Mouse (Mus musculus): Measurements from ENCODE around the gene Tnni2. TPM values are rescaled to one million over a fixed set of nuclear protein-coding genes. Genes with fewer than 3 reads are reported as not detected.

Tnni2 gene
- polyA plus RNA-seq, 2 experiments: 2.1 to 2.2 TPM

- 37% methylated on average over 9 of the region's 9 CpGs for WGBS (ENCODE audit: insufficient replicate concordance)
- DNase-seq (ENCODE audit: low read depth in 3 of 3, low spot score in 3 of 3): no peak
- H3K36me3 ChIP-seq (replicated peaks; ENCODE audit: control insufficient read depth, insufficient read depth, low read depth): no peaks in the 10 kb centered on the region
These were observed 686 bp downstream of the Tnni2 start for GRCm38 (mm10) chr7:142442081-142442907.

GRCm38 (mm10) chr7:142442908-142443420 is 1.4 kb downstream of the Tnni2 start:
- no peak for TF ChIP-seq CTCF (IDR thresholded peaks at IDR 0.05; ENCODE audit: low read depth)
- no peak for TF ChIP-seq EP300 (IDR thresholded peaks at IDR 0.05; ENCODE audit: low read depth)
- H3K27ac ChIP-seq: no peak overlapping the region
- no peak overlapping the region for H3K4me3 ChIP-seq (ENCODE audit: insufficient read depth in 1 of 2, low read depth in 2 of 2, low read length in 2 of 2)
- no peaks in the 10 kb centered on the region for H3K36me3 ChIP-seq (replicated peaks; ENCODE audit: control insufficient read depth, insufficient read depth, low read depth)
- no peak overlapping the region for H3K9ac ChIP-seq (replicated peaks)
- no peaks in the 10 kb centered on the region for H3K9me3 ChIP-seq (ENCODE audit: control insufficient read depth, low read length)
- peaks cover 0 to 3% of the 10 kb centered on the region in 2 experiments; a peak in 1 of 4 replicates for H3K4me1 ChIP-seq (replicated peaks; ENCODE audit: control insufficient read depth in 2 of 2, insufficient read depth in 2 of 2, low read length in 1 of 2)
- ATAC-seq (ENCODE audit: insufficient read depth): no peak
- no peak overlapping the region for H3K4me2 ChIP-seq (ENCODE audit: low read depth)
- whole genome bisulfite sequencing (ENCODE audit: insufficient replicate concordance): 79% methylated on average over 7 of the region's 7 CpGs
- no peak for DNase-seq (ENCODE audit: low read depth in 3 of 3, low spot score in 3 of 3)
- H3K27me3 ChIP-seq (ENCODE audit: control insufficient read depth, insufficient read depth, low read length): no peaks in the 10 kb centered on the region

More at GRCm38 (mm10) chr7:142442081-142442907, 686 bp downstream of the Tnni2 start:
- no peak for TF ChIP-seq CTCF (IDR thresholded peaks at IDR 0.05; ENCODE audit: low read depth)
- no peak for TF ChIP-seq EP300 (IDR thresholded peaks at IDR 0.05; ENCODE audit: low read depth)
- Histone ChIP-seq H3K27me3 (ENCODE audit: control insufficient read depth, insufficient read depth, low read length) (no peaks in the 10 kb centered on the region), H3K4me3 (ENCODE audit: insufficient read depth in 1 of 2, low read depth in 2 of 2, low read length in 2 of 2) (no peak overlapping the region), H3K4me1 (replicated peaks; ENCODE audit: control insufficient read depth in 2 of 2, insufficient read depth in 2 of 2, low read length in 1 of 2) (peaks cover 0 to 3% of the 10 kb centered on the region in 2 experiments; a peak in 1 of 4 replicates), H3K9me3 (ENCODE audit: control insufficient read depth, low read length) (no peaks in the 10 kb centered on the region), H3K4me2 (ENCODE audit: low read depth) (no peak overlapping the region), H3K27ac (no peak overlapping the region), H3K9ac (replicated peaks) (no peak overlapping the region)
- ATAC-seq (ENCODE audit: insufficient read depth): peak; percentile 31; the same call in 1 of the 2 replicates

GRCm38 (mm10) chr7:142443474-142443873 is 1.9 kb downstream of the Tnni2 start:
- WGBS (ENCODE audit: insufficient replicate concordance): 70% methylated on average over 5 of the region's 5 CpGs
- H3K27ac ChIP-seq: no peak overlapping the region
- no peak for DNase-seq (ENCODE audit: low read depth in 3 of 3, low spot score in 3 of 3)

GRCm38 (mm10) chr7:142444171-142444570 is 2.6 kb downstream of the Tnni2 start:
- no peak for DNase-seq (ENCODE audit: low read depth in 3 of 3, low spot score in 3 of 3)
- Histone ChIP-seq H3K27ac (no peak overlapping the region), H3K4me3 (ENCODE audit: insufficient read depth in 1 of 2, low read depth in 2 of 2, low read length in 2 of 2) (no peak overlapping the region), H3K9ac (replicated peaks) (no peak overlapping the region), H3K9me3 (ENCODE audit: control insufficient read depth, low read length) (no peaks in the 10 kb centered on the region), H3K36me3 (replicated peaks; ENCODE audit: control insufficient read depth, insufficient read depth, low read depth) (no peaks in the 10 kb centered on the region), H3K4me2 (ENCODE audit: low read depth) (no peak overlapping the region), H3K27me3 (ENCODE audit: control insufficient read depth, insufficient read depth, low read length) (no peaks in the 10 kb centered on the region), H3K4me1 (replicated peaks; ENCODE audit: control insufficient read depth in 2 of 2, insufficient read depth in 2 of 2, low read length in 1 of 2) (peaks cover 0 to 3% of the 10 kb centered on the region in 2 experiments; a peak in 1 of 4 replicates)
- whole genome bisulfite sequencing (ENCODE audit: insufficient replicate concordance): 67% methylated on average over 6 of the region's 6 CpGs
- TF ChIP-seq EP300 (IDR thresholded peaks at IDR 0.05; ENCODE audit: low read depth): no peak
- no peak for TF ChIP-seq CTCF (IDR thresholded peaks at IDR 0.05; ENCODE audit: low read depth)
- ATAC-seq (ENCODE audit: insufficient read depth): no peak

More at GRCm38 (mm10) chr7:142443474-142443873, 1.9 kb downstream of the Tnni2 start:
- TF ChIP-seq CTCF (IDR thresholded peaks at IDR 0.05; ENCODE audit: low read depth) (no peak), EP300 (IDR thresholded peaks at IDR 0.05; ENCODE audit: low read depth) (no peak)
- no peak overlapping the region for H3K4me2 ChIP-seq (ENCODE audit: low read depth)
- H3K9ac ChIP-seq (replicated peaks): no peak overlapping the region
- peaks cover 0 to 3% of the 10 kb centered on the region in 2 experiments; a peak in 1 of 4 replicates for H3K4me1 ChIP-seq (replicated peaks; ENCODE audit: control insufficient read depth in 2 of 2, insufficient read depth in 2 of 2, low read length in 1 of 2)
- H3K4me3 ChIP-seq (ENCODE audit: insufficient read depth in 1 of 2, low read depth in 2 of 2, low read length in 2 of 2): no peak overlapping the region
- no peaks in the 10 kb centered on the region for H3K9me3 ChIP-seq (ENCODE audit: control insufficient read depth, low read length)
- H3K27me3 ChIP-seq (ENCODE audit: control insufficient read depth, insufficient read depth, low read length): no peaks in the 10 kb centered on the region
- no peaks in the 10 kb centered on the region for H3K36me3 ChIP-seq (replicated peaks; ENCODE audit: control insufficient read depth, insufficient read depth, low read depth)
- ATAC-seq (ENCODE audit: insufficient read depth): no peak

GRCm38 (mm10) chr7:142445324-142445723 is 3.7 kb downstream of the Tnni2 start:
- Histone ChIP-seq H3K4me2 (ENCODE audit: low read depth) (no peak overlapping the region), H3K27me3 (ENCODE audit: control insufficient read depth, insufficient read depth, low read length) (no peaks in the 10 kb centered on the region), H3K9ac (replicated peaks) (no peak overlapping the region), H3K4me1 (replicated peaks; ENCODE audit: control insufficient read depth in 2 of 2, insufficient read depth in 2 of 2, low read length in 1 of 2) (peaks cover 0 to 3% of the 10 kb centered on the region in 2 experiments; a peak in 1 of 4 replicates), H3K36me3 (replicated peaks; ENCODE audit: control insufficient read depth, insufficient read depth, low read depth) (no peaks in the 10 kb centered on the region), H3K4me3 (ENCODE audit: insufficient read depth in 1 of 2, low read depth in 2 of 2, low read length in 2 of 2) (no peak overlapping the region), H3K9me3 (ENCODE audit: control insufficient read depth, low read length) (no peaks in the 10 kb centered on the region), H3K27ac (no peak overlapping the region)
- 64% methylated on average over 6 of the region's 6 CpGs for WGBS (ENCODE audit: insufficient replicate concordance)
- no peak for DNase-seq (ENCODE audit: low read depth in 3 of 3, low spot score in 3 of 3)
- TF ChIP-seq EP300 (IDR thresholded peaks at IDR 0.05; ENCODE audit: low read depth) (no peak), CTCF (IDR thresholded peaks at IDR 0.05; ENCODE audit: low read depth) (no peak)
- no peak for ATAC-seq (ENCODE audit: insufficient read depth)

All from liver, embryonic 14.5 days (tissue).